Mouse (Mus musculus): ENCODE data around the gene 1810009A15Rik.
A peak's percentile ranks its signal among the peaks of the same experiment; 100 is the strongest.

GRCm38 (mm10) chr19:8871267-8872186, 17.1 kb upstream of the 1810009A15Rik start, which contains the start of gene Ubxn1:
- TF ChIP-seq CTCF (IDR thresholded peaks at IDR 0.05; ENCODE audit: control insufficient read depth, insufficient read depth, low read length) (no peak), POLR2A (IDR thresholded peaks at IDR 0.05; ENCODE audit: borderline replicate concordance, control insufficient read depth, low read depth, low read length) (peak; percentile 69)

Measured in bone marrow, adult 2 months (tissue).